Comparison of ENCODE assay signal across 10 mouse cellular contexts in the genomic region with DNA sequence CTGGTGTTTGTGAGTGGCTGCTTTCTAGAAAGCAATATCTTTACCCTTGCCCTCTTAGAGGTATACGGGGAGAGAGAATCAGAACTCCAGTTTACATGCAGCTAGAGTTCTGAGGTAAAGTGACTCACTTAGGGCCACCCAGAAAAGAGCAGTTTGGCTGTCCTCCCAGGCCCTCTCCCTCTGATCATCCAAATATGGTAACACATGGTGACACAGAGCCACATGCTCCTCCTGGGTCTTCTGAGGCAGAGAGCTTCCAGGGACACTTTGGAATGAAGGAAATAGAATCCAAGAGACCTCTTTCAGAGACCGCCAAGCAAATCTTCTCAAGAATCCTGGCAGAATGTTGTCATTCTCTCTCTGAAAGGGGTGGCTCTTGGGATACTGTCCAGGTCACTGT.
DNase-seq lines count a peak whose midpoint lies in the region; ATAC-seq lines count a peak whose summit lies in the region.
"Had no signal": no experiment of that assay in that cellular context is flagged by ENCODE, and none has a peak within 500 bp of the region (broad histone marks: within the 10 kb centered on the region; RNA-seq: fewer than 3 reads in every experiment).

No protein-coding gene starts in this region.

- H3K27ac ChIP-seq in heart, embryonic 16.5 days (ENCODE audit: low read length), result 0 out of 2 replicates have a peak overlapping the region, but pooled peaks have one; percentile 4
- no peak overlapping the region for H3K27ac ChIP-seq in hindbrain, embryonic 12.5 days
- no peak overlapping the region for H3K27ac ChIP-seq in kidney, embryonic 16.5 days (ENCODE audit: low read length)
- H3K27ac ChIP-seq: limb, embryonic 13.5 days; midbrain, embryonic 12.5 days had no signal

- no peak overlapping the region for H3K9ac ChIP-seq in heart, embryonic 16.5 days (ENCODE audit: low read length)
- no peak overlapping the region for H3K9ac ChIP-seq in hindbrain, embryonic 12.5 days
- H3K9ac ChIP-seq in kidney, embryonic 16.5 days (replicated peaks; ENCODE audit: low read length), result no peak overlapping the region
- H3K9ac ChIP-seq: limb, embryonic 13.5 days; midbrain, embryonic 12.5 days had no signal

- DNase-seq in frontal cortex, postnatal 36 days (ENCODE audit: low spot score in 2 of 2), result peak; percentile 7 to 17
- no peak for DNase-seq in frontal cortex, postnatal 14 days (ENCODE audit: low spot score in 2 of 2)
- peak; percentile 81 for DNase-seq in 3134 (ENCODE audit: extremely low read depth, insufficient read length, low spot score)
- DNase-seq in adrenal gland, postnatal 14 days, result peak; percentile 49
- DNase-seq in cerebellum, adult 9-10 months, result no peak

- no peak overlapping the region for H3K4me2 ChIP-seq in heart, embryonic 16.5 days (ENCODE audit: low read depth, low read length)
- H3K4me2 ChIP-seq in hindbrain, embryonic 12.5 days (replicated peaks), result no peak overlapping the region
- no peak overlapping the region for H3K4me2 ChIP-seq in kidney, embryonic 16.5 days (replicated peaks; ENCODE audit: low read depth, low read length)
- H3K4me2 ChIP-seq: limb, embryonic 13.5 days; midbrain, embryonic 12.5 days had no signal

- H3K9me3 ChIP-seq in heart, embryonic 16.5 days (replicated peaks; ENCODE audit: control insufficient read depth, low read length), result no peaks in the 10 kb centered on the region
- no peaks in the 10 kb centered on the region for H3K9me3 ChIP-seq in hindbrain, embryonic 12.5 days (replicated peaks)
- no peaks in the 10 kb centered on the region for H3K9me3 ChIP-seq in kidney, embryonic 16.5 days (ENCODE audit: low read length)
- H3K9me3 ChIP-seq: limb, embryonic 13.5 days; midbrain, embryonic 12.5 days had no signal

- ATAC-seq in heart, embryonic 16.5 days (replicated peaks; ENCODE audit: extremely low read depth, insufficient read depth, low FRiP score), result peak; percentile 75; the same call in 1 of the 2 replicates
- no peak for ATAC-seq in hindbrain, embryonic 12.5 days (ENCODE audit: low FRiP score)
- ATAC-seq in kidney, embryonic 16.5 days (ENCODE audit: low FRiP score, low TSS enrichment), result no peak

- H3K4me3 ChIP-seq in heart, embryonic 16.5 days (ENCODE audit: low read length), result no peak overlapping the region
- no peak overlapping the region for H3K4me3 ChIP-seq in hindbrain, embryonic 12.5 days
- H3K4me3 ChIP-seq in kidney, embryonic 16.5 days (ENCODE audit: low read length), result no peak overlapping the region
- H3K4me3 ChIP-seq: limb, embryonic 13.5 days; midbrain, embryonic 12.5 days had no signal

- no peaks in the 10 kb centered on the region for H3K27me3 ChIP-seq in heart, embryonic 16.5 days (ENCODE audit: control insufficient read depth, insufficient read depth, low read length)
- no peaks in the 10 kb centered on the region for H3K27me3 ChIP-seq in hindbrain, embryonic 12.5 days
- H3K27me3 ChIP-seq in kidney, embryonic 16.5 days (ENCODE audit: insufficient read depth, low read length), result no peaks in the 10 kb centered on the region
- H3K27me3 ChIP-seq: limb, embryonic 13.5 days; midbrain, embryonic 12.5 days had no signal

- no peaks in the 10 kb centered on the region for H3K36me3 ChIP-seq in heart, embryonic 16.5 days (ENCODE audit: control insufficient read depth, insufficient read depth)
- H3K36me3 ChIP-seq in hindbrain, embryonic 12.5 days, result no peaks in the 10 kb centered on the region
- H3K36me3 ChIP-seq in kidney, embryonic 16.5 days (ENCODE audit: insufficient read depth, low read length), result no peaks in the 10 kb centered on the region
- H3K36me3 ChIP-seq: limb, embryonic 13.5 days; midbrain, embryonic 12.5 days had no signal

- WGBS in heart, embryonic 16.5 days, result 44% methylated on average over 2 of the region's 2 CpGs
- 86% methylated on average over 2 of the region's 2 CpGs for WGBS in hindbrain, embryonic 12.5 days
- WGBS in kidney, embryonic 16.5 days, result 78% methylated on average over 2 of the region's 2 CpGs

- H3K4me1 ChIP-seq in heart, embryonic 16.5 days (ENCODE audit: control insufficient read depth, insufficient read depth, low read length), result peaks cover 20% of the 10 kb centered on the region
- H3K4me1 ChIP-seq in hindbrain, embryonic 12.5 days, result peaks cover 10% of the 10 kb centered on the region
- H3K4me1 ChIP-seq in kidney, embryonic 16.5 days (ENCODE audit: insufficient read depth, low read length), result no peaks in the 10 kb centered on the region; the same call in 1 of the 2 replicates

Comparison
In these comparisons a context has a peak if more than half of its experiments do, and no peak if none do; other contexts are left out.
1. DNase-seq: peak in frontal cortex, postnatal 36 days (2 of 2), 3134 (single experiment) and adrenal gland, postnatal 14 days (single experiment); none in frontal cortex, postnatal 14 days (0 of 2) and cerebellum, adult 9-10 months (single experiment).